Mouse (Mus musculus) mouse embryonic stem cell (cell line): ENCODE results near the gene Gm42417.

Experiments used
- in situ Hi-C, 2 experiments: fragments of 300-500 bp; cut with MboI; formaldehyde crosslinking; loops; 1 replicate in 1 of 2; 3 replicates in 1 of 2; pipeline ENCODE4 v1.14.3; 2019 to 2020; ENCODE audit warnings: low sequenced_read_pairs in 2 of 2, low pct_unique_long_range_greater_than_20kb in 1 of 2, mixed read lengths in 1 of 2; ENCODE audit not compliant: unreplicated experiment in 1 of 2

Gene Gm42417

GRCm38 (mm10) chr1:36497312-36497711 is 41.9 kb downstream of the Gm42417 start:
- in situ Hi-C loops: no loop called here

- in situ Hi-C loops: no loop called here
These were observed 42.5 kb downstream of the Gm42417 start for GRCm38 (mm10) chr1:36496719-36497118.

GRCm38 (mm10) chr1:36493299-36493698 is 45.9 kb downstream of the Gm42417 start:
- in situ Hi-C loops: no loop called here

GRCm38 (mm10) chr1:36492416-36493139 is 46.7 kb downstream of the Gm42417 start:
- in situ Hi-C loops: no loop called here

- in situ Hi-C loops: no loop called here
These were observed 49.6 kb downstream of the Gm42417 start for GRCm38 (mm10) chr1:36489661-36490060.

GRCm38 (mm10) chr1:36487111-36487510 is 52.1 kb downstream of the Gm42417 start:
- in situ Hi-C loops: no loop called here

GRCm38 (mm10) chr1:36485080-36485479 is 54.1 kb downstream of the Gm42417 start:
- in situ Hi-C loops: no loop called here

GRCm38 (mm10) chr1:36483825-36484224 is 55.4 kb downstream of the Gm42417 start:
- in situ Hi-C loops: no loop called here
